Mouse (Mus musculus) megakaryocyte, embryonic 14.5 days (primary cell): ENCODE results near the gene Svep1. TPM values are rescaled to one million over a fixed set of nuclear protein-coding genes. Genes with fewer than 3 reads are reported as not detected.

Experiments used
- H3K27me3 ChIP-seq: replicated peaks from 2 replicates; pipeline ENCODE3; 2012; ENCODE audit warnings: inconsistent platforms
- H3K36me3 ChIP-seq: replicated peaks from 2 replicates; pipeline ENCODE3; 2012; ENCODE audit warnings: low read length, inconsistent platforms, mixed read lengths
- H3K4me1 ChIP-seq: 2 replicates; pipeline ENCODE4 v1.6.1; 2012; ENCODE audit warnings: inconsistent platforms
- H3K4me3 ChIP-seq: replicated peaks from 2 replicates; pipeline ENCODE3; 2012; ENCODE audit warnings: moderate library complexity, mild to moderate bottlenecking, inconsistent platforms
- H3K9me3 ChIP-seq: 2 replicates; pipeline ENCODE4 v1.6.1; 2012; ENCODE audit warnings: inconsistent platforms
- FLI1 ChIP-seq: IDR thresholded peaks from 2 replicates; pipeline ENCODE4 v1.6.1; 2012; ENCODE audit warnings: low read length, inconsistent platforms, mixed read lengths
- GATA1 ChIP-seq: IDR thresholded peaks from 3 replicates; pipeline ENCODE4 v1.6.1; 2012; ENCODE audit warnings: mixed read lengths, low read length, inconsistent platforms, borderline replicate concordance
- polyA plus RNA-seq: library from polyadenylated mRNA; stranded (reverse); fragments of >175 nt; gene quantifications from 2 replicates; pipeline ENCODE4 v1.2.3, GENCODE M21; 2012; ENCODE audit warnings: low replicate concordance; ENCODE audit not compliant: insufficient read depth

Svep1 gene
- polyA plus RNA-seq, 1 experiment, result not detected

DNA sequence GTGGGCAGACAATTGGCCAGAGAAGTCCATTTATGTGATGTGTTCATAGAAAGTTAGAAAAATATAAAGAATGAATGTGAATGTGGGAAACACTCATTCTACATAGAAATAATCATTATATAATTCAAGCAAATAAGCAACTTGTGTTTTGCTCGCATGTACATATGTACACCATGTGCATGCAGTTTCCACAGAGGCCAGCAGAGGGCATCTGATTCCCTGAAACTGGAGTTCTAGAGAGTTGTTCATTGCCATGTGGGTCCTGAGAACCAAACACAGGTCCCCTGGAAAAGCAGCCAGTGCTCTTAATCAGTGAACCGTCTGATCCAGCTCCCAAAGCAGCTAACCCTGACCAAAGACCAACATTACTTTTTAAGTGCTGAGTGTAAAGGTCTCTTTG, 60.0 kb downstream of the Svep1 start:
- Histone ChIP-seq H3K4me1 (no peaks in the 10 kb centered on the region; the same call in 1 of the 2 replicates), H3K27me3 (peaks cover 6% of the 10 kb centered on the region)
- no peak for TF ChIP-seq FLI1
- TF ChIP-seq GATA1, result no peak

DNA sequence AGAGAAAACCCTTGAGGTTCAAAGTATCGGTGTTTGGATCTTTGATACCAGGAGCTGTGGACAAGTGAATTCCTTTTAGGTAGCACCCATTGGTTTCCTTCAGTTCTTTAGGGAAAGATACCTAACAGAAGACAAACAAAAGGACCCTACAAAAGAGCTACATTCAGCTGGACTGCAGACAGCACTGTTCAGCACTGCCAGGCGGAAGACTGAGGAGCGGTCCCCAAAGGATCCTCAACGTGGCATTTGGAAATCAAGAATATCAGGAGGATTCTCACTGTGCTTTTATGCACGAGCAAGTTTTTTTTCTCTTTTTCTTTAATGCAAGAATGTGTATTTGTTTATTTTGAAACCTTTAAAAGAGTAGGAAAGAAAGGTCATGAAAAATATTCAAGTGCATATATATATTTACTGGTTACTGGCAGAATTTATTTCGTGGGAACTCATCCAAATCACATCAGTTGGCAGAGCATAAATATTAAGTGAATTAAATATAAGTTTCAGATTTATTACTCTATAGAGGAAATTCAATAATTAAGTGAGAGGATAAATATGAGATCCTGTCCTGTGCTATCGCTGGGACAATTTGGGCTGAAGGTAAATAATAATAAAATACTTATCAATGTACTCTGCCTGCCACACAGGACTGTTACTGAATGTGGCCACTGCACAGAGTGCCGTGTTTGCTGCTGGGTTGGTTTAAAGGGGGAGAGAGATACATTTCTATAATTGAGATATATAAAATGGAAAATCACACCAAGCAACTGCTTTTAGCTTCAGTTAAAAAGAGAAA, 66.7 kb downstream of the Svep1 start:
- Histone ChIP-seq H3K4me3 (no peak overlapping the region), H3K36me3 (no peaks in the 10 kb centered on the region), H3K9me3 (no peaks in the 10 kb centered on the region), H3K27me3 (peaks cover 19% of the 10 kb centered on the region), H3K4me1 (no peaks in the 10 kb centered on the region; the same call in 1 of the 2 replicates)
- TF ChIP-seq GATA1, result no peak

More for the DNA sequence above, 60.0 kb downstream of the Svep1 start:
- H3K4me3 ChIP-seq, result no peak overlapping the region
- H3K9me3 ChIP-seq, result peaks cover 11% of the 10 kb centered on the region
- no peaks in the 10 kb centered on the region for H3K36me3 ChIP-seq

- no peak for TF ChIP-seq GATA1
- Histone ChIP-seq H3K4me3 (no peak overlapping the region), H3K36me3 (no peaks in the 10 kb centered on the region), H3K4me1 (no peaks in the 10 kb centered on the region; the same call in 1 of the 2 replicates), H3K9me3 (no peaks in the 10 kb centered on the region), H3K27me3 (peaks cover 17% of the 10 kb centered on the region)
Measured at GRCm38 (mm10) chr4:58139241-58139640, 67.4 kb downstream of the Svep1 start.

DNA sequence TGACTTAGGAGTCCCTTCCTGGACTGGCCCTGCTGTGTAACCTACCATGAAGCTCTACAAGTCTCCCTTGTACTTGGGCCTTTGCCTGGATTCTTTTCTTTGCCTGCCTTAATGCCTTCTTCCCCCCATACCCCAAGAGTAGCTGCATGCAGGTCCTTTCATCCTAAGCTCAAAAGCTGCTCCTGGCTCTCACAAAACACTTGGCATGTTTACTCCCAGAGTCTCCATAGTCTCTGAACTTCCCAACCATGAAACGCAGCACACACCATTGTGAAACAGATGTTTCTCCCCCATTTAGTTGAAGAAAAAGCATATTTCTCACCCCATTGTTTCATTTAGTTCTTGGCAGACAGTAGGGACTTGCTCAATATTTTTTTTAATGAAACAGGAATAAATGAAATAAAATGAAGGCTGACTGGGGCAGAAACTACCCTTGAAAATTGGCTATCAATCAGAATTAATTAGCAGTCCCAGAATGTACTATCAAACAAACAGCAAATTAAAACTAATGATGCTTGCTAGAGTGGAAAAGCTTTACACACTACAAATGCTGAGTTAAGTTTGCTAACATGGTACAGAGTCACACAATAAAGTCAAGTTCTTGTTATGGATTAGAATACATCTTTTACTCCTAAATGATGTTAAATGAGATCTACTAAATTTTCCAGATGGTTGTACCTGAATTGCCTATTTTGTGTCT, 72.9 kb downstream of the Svep1 start:
- Histone ChIP-seq H3K36me3 (no peaks in the 10 kb centered on the region), H3K9me3 (no peaks in the 10 kb centered on the region), H3K4me3 (no peak overlapping the region), H3K4me1 (peaks cover 5% of the 10 kb centered on the region; the same call in 1 of the 2 replicates), H3K27me3 (peaks cover 34% of the 10 kb centered on the region)
- TF ChIP-seq GATA1 (no peak), FLI1 (no peak)

DNA sequence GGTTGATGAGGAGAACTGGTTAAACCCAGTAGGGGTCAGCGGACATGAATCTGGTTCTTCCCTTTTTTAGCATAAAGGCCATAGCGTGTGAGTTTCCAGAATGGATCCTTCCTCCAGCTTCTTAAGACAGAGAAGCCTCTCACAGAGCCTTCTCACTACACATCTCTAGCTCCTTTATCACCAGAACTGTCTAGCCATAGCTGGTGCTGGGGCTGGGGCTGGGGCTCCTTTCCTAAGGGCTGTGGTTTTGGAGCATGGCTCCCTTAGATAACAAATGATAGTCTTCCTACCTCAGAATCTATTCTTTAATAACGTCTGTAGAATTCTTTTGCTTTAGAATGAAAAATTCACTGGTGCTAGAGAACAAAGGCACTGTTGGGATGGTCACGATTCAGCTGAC, 76.8 kb downstream of the Svep1 start:
- Histone ChIP-seq H3K27me3 (peaks cover 36% of the 10 kb centered on the region), H3K4me1 (peaks cover 12% of the 10 kb centered on the region; the same call in 1 of the 2 replicates), H3K36me3 (no peaks in the 10 kb centered on the region), H3K9me3 (no peaks in the 10 kb centered on the region), H3K4me3 (no peak overlapping the region)
- TF ChIP-seq GATA1 (no peak), FLI1 (no peak)

DNA sequence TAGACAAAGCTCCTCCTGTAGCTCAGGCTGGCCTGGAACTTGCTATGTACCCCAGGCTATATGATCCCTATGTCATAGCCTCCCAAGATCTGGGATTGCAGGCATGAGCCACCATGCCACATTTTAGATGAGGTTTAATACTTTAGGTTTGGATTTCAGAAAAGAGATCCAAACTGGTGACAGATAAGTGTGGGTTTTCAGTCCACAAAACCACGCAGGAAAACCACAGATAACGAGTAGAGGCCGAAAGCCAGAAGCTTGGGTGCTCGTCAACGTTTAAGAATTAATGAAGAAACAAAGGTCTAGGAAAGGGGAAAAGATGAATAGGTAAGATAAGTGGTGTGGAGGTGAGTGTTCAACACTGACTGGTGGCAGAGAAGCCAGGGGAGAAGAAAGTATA, 79.6 kb downstream of the Svep1 start:
- TF ChIP-seq GATA1, result no peak
- TF ChIP-seq FLI1, result no peak
- Histone ChIP-seq H3K27me3 (peaks cover 53% of the 10 kb centered on the region), H3K4me1 (peaks cover 12% of the 10 kb centered on the region; the same call in 1 of the 2 replicates), H3K36me3 (no peaks in the 10 kb centered on the region), H3K9me3 (peaks cover 8% of the 10 kb centered on the region), H3K4me3 (no peak overlapping the region)

DNA sequence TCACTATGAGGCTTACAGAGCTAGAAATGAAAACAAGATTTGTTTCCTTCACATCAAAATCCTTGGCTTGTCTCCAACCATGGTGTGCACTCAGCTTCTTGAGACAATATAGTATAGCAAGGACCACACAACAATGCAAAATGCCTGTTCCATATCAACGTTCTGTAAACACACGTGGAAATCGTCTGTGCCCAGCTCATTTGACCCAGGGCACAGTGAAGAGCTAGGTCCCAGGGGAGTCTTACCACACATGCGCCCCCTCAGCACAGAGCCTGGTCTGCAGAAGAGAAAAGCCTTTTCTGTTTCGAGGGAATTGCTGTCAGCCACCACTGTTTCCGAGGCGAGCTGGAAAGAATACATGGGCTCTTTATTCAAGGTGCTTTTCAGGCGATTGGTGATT, 91.2 kb downstream of the Svep1 start:
- Histone ChIP-seq H3K4me1 (no peaks in the 10 kb centered on the region), H3K36me3 (no peaks in the 10 kb centered on the region), H3K4me3 (no peak overlapping the region), H3K27me3 (peaks cover 30% of the 10 kb centered on the region), H3K9me3 (no peaks in the 10 kb centered on the region)
- no peak for TF ChIP-seq FLI1
- TF ChIP-seq GATA1, result no peak

DNA sequence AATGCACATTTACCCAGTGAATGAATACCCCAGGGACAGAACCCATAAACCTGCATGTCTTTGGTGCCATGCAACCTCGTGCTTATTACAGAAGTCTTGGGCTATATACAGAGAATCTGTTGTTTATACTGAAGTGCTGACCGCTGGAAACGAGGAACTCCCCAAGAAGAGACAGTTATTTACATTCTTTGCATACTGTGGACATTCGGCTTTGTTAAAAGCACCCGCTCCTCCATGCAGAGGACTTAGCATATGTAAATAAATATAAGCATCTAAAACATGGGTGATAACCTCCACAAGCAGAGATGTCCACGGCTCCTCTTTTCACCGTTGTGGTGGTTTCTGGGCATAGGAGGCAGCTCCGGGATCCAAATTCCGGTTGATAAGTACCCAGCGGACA, 95.7 kb downstream of the Svep1 start:
- H3K36me3 ChIP-seq, result no peaks in the 10 kb centered on the region
- peaks cover 14% of the 10 kb centered on the region for H3K27me3 ChIP-seq
- no peaks in the 10 kb centered on the region for H3K9me3 ChIP-seq
- H3K4me3 ChIP-seq, result no peak overlapping the region
- no peaks in the 10 kb centered on the region for H3K4me1 ChIP-seq
- TF ChIP-seq GATA1 (no peak), FLI1 (no peak)

DNA sequence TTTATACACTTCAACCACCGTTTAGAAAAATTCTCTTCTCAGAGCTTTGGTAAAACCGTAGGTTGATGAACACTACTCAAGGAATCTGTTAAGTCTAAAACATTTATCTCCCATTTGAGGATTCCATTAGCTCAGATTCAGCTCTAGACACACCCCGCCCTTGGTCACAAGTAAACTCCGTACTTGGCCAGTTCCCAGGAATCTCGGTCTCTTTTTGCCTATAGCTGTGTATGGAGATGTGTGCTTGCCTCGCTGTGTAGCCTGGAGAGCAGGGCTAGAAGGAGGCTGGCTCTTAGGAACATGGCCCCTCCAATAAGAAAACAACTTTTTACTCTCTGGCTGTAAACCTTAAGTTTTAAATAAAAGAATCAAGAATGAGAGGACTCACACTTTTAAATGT, 96.9 kb downstream of the Svep1 start:
- H3K4me1 ChIP-seq, result no peaks in the 10 kb centered on the region

DNA sequence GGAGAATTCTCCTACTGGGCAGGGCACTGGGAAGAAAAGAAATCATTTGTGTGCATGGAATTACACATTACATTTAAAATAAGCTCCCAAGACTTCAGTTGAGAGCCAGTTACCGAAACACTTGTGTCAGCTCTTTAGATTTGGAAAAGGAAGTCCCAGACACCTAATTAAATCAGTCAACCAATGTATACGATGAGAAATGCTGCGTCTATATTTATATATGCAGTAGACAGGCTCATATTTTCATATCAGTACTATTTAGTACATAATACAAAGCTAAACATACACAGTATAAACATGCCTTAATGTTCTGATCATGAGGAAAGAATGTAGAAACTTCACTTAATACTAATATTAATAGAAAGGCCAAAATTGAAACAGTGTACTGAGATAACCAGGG, 98.3 kb downstream of the Svep1 start:
- no peak overlapping the region for H3K4me3 ChIP-seq
- H3K36me3 ChIP-seq, result no peaks in the 10 kb centered on the region
- H3K4me1 ChIP-seq, result no peaks in the 10 kb centered on the region
- no peak for TF ChIP-seq GATA1
- TF ChIP-seq FLI1, result no peak
- H3K27me3 ChIP-seq, result peaks cover 8% of the 10 kb centered on the region
- H3K9me3 ChIP-seq, result no peaks in the 10 kb centered on the region

More for the DNA sequence above, 96.9 kb downstream of the Svep1 start:
- H3K9me3 ChIP-seq, result no peaks in the 10 kb centered on the region
- H3K27me3 ChIP-seq, result peaks cover 9% of the 10 kb centered on the region
- TF ChIP-seq GATA1, result no peak
- TF ChIP-seq FLI1, result no peak
- H3K36me3 ChIP-seq, result no peaks in the 10 kb centered on the region
- no peak overlapping the region for H3K4me3 ChIP-seq
